Mouse (Mus musculus) kidney, embryonic 14.5 days (tissue): ENCODE data around the gene Cbx4. TPM values are rescaled to one million over a fixed set of nuclear protein-coding genes. Genes with fewer than 3 reads are reported as not detected.
A peak's percentile ranks its signal among the peaks of the same experiment; 100 is the strongest.

Experiments used
- ATAC-seq: fragments of 200-750 bp; cut with Nextera tagmentation; 2 replicates; pipeline ENCODE4 v1.8.0; 2017; ENCODE audit warnings: moderate number of reproducible peaks, mild to moderate bottlenecking, moderate TSS enrichment, moderate library complexity; ENCODE audit not compliant: low FRiP score, low TSS enrichment
- H3K27ac ChIP-seq: fragments of 300-500 bp; sonication (generic); 2 replicates; pipeline ENCODE4 v1.5.1; 2014; ENCODE audit warnings: low read depth, mild to moderate bottlenecking, low read length, moderate library complexity, mixed read lengths
- H3K27me3 ChIP-seq: fragments of 300-500 bp; sonication (generic); 2 replicates; pipeline ENCODE4 v1.6.1; 2014; ENCODE audit warnings: mild to moderate bottlenecking, low read length; ENCODE audit not compliant: control insufficient read depth, insufficient read depth
- H3K36me3 ChIP-seq: fragments of 300-500 bp; sonication (generic); 2 replicates; pipeline ENCODE4 v1.6.1; 2014; ENCODE audit warnings: low read length, mixed read lengths; ENCODE audit not compliant: control insufficient read depth, insufficient read depth
- H3K4me1 ChIP-seq: fragments of 300-500 bp; sonication (generic); 2 replicates; pipeline ENCODE4 v1.6.1; 2014; ENCODE audit warnings: low read length, mixed read lengths; ENCODE audit not compliant: control insufficient read depth, insufficient read depth
- H3K4me2 ChIP-seq: fragments of 300-500 bp; sonication (generic); replicated peaks from 2 replicates; pipeline ENCODE4 v1.6.1; 2014; ENCODE audit warnings: low read depth, mild to moderate bottlenecking, low read length
- H3K4me3 ChIP-seq: fragments of 300-500 bp; sonication (generic); 2 replicates; pipeline ENCODE4 v1.5.1; 2014; ENCODE audit warnings: mild to moderate bottlenecking, low read length
- H3K9ac ChIP-seq: fragments of 300-500 bp; sonication (generic); 2 replicates; pipeline ENCODE4 v1.6.1; 2014; ENCODE audit warnings: low read depth, mild to moderate bottlenecking, low read length, moderate library complexity
- H3K9me3 ChIP-seq: fragments of 300-500 bp; sonication (generic); 2 replicates; pipeline ENCODE4 v1.6.1; 2016; ENCODE audit warnings: low read length; ENCODE audit not compliant: control insufficient read depth
- WGBS: fragments of 180-500 bp; shearing (Covaris S2); extraction: QIAGEN DNeasy Blood & Tissue Kit; methylation state at CpG from one replicate; pipeline ENCODE4 v1.1.7; 2014; 5-methylcytosine and 5-hydroxymethylcytosine counted together
- polyA plus RNA-seq: library from polyadenylated mRNA; unstranded; fragments of >200 nt; fragmentation: Nextera tagmentation; extraction: Ambion mirVana; gene quantifications from 2 replicates; pipeline ENCODE4 v1.2.1, GENCODE M21; 2014

Gene Cbx4
- polyA plus RNA-seq, 1 experiment from 2014 or later = 8.3 TPM

DNA sequence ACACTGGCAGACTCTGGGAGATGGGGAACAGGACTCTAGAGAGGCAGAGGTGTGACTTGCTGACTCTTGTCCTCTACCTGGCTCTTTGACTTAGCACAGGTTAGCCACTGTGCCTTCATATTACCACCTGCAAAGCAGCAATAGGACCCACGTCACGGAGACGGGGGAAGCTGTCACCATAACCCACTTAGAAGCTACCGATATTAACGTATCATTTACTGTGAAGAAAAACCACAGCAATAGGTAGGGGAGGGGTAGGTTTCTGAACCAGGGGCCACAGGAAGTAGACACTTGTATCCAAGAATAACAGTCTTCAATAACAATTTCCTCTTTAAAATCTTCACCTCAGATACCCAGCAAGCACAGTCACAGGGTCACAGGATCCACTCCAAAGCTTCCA, 10.2 kb downstream of the Cbx4 start:
- H3K4me3 ChIP-seq = no peak overlapping the region
- H3K4me2 ChIP-seq = no peak overlapping the region
- no peaks in the 10 kb centered on the region for H3K9me3 ChIP-seq
- peaks cover 11% of the 10 kb centered on the region for H3K36me3 ChIP-seq
- ATAC-seq = no peak
- no peak overlapping the region for H3K27ac ChIP-seq
- WGBS = 91% methylated on average over 5 of the region's 5 CpGs
- H3K9ac ChIP-seq = no peak overlapping the region
- H3K27me3 ChIP-seq = peaks cover 4% of the 10 kb centered on the region
- peaks cover 17% of the 10 kb centered on the region for H3K4me1 ChIP-seq

DNA sequence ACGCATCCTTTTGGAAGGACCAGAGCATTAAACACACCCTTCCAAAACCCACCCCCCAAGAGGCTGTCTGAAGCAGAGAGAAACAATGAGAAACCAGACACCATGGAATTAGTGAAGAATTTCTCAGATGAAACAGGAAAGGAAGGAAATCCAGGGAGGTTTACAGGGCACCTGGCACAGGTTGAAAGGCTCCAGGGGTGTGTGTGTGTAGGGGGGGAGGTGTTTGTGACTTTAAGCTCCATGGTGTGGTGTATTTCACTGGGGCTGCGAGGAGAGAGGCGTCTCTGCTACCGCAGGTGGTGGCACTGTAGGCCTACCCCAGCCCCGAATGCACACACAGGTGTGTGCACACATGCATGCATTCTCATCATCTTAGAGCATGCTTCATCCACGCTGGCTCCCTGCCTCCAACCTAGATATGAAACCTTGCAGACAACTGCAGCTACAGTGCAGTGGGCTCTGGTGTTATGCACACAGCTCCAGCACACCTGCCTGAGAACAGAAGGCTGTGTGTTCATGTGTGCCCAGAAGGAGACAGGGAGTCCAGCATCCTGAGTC, 12.1 kb downstream of the Cbx4 start:
- Histone ChIP-seq H3K4me1 (peaks cover 7% of the 10 kb centered on the region), H3K27me3 (no peaks in the 10 kb centered on the region), H3K27ac (no peak overlapping the region), H3K9me3 (no peaks in the 10 kb centered on the region), H3K4me2 (no peak overlapping the region), H3K9ac (no peak overlapping the region), H3K4me3 (no peak overlapping the region), H3K36me3 (no peaks in the 10 kb centered on the region)
- ATAC-seq = no peak
- WGBS = 73% methylated on average over 6 of the region's 6 CpGs

DNA sequence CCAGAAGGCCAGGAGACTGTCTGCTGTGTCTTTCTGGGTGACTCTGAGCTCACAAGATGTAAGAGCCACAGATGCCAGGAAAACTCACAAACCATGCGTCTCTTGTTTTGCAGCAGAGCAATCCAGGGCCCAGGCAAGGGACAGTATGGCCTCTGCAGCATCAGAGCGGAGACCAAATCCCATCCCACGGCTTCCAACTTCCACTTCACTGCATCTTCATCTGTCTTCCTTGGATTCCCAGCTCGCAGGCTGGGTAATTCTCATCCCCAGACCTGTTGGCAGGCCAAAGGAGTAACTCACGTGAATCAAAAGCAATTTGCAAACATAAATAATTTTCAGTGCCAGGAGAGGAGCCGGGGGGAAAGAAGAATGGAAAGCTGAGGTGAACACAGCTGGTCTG, 13.0 kb downstream of the Cbx4 start:
- Histone ChIP-seq H3K27ac (no peak overlapping the region), H3K9me3 (no peaks in the 10 kb centered on the region), H3K4me3 (no peak overlapping the region), H3K4me1 (no peaks in the 10 kb centered on the region; the same call in 1 of the 2 replicates), H3K36me3 (no peaks in the 10 kb centered on the region), H3K27me3 (no peaks in the 10 kb centered on the region), H3K9ac (no peak overlapping the region), H3K4me2 (no peak overlapping the region)
- WGBS = 51% methylated on average over 6 of the region's 6 CpGs
- ATAC-seq = no peak

DNA sequence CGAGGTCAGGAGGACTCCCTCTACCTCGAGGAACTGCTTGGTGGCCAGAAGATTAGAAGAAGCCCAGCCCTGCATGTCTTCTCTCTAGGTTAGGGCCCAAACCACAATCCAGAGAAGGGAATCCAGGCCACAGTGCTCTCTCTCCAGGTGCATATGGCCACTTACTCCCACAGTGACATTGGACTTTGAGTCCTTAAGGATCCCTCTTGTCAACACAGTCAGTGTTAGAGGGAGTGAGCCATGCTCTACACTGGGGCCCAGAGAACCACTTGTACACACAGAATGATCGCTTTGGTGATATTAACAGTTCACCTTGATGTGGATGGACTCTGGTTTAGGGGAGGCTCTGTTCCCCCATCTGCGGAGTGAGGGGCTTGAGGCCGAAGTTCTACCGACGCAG, 13.8 kb downstream of the Cbx4 start:
- 77% methylated on average over 7 of the region's 7 CpGs for WGBS
- Histone ChIP-seq H3K9me3 (no peaks in the 10 kb centered on the region), H3K4me3 (no peak overlapping the region), H3K36me3 (no peaks in the 10 kb centered on the region), H3K27me3 (no peaks in the 10 kb centered on the region), H3K9ac (no peak overlapping the region), H3K4me1 (no peaks in the 10 kb centered on the region), H3K27ac (no peak overlapping the region), H3K4me2 (no peak overlapping the region)
- ATAC-seq = no peak

DNA sequence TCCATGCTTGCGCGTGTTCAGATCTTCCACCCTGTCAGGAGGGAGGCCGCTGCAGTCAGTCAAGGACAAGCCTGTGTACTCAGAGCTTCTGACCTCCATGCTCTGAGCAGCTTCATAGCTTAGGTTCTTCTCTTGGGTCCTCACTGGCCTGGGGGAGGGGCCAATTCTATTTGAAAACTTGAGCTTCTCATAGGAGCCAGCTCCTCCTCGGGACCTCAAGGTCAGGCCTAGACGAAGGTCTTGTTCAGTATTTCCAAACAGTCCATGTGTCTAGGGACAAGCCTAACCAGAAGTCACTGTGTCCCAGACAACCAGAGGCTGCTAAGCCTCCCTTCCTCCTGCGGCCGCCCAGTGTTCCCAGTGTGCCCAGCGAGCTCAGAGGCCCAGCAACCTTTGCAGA, 19.2 kb downstream of the Cbx4 start:
- H3K4me3 ChIP-seq = no peak overlapping the region
- H3K4me2 ChIP-seq = no peak overlapping the region
- WGBS = 75% methylated on average over 8 of the region's 8 CpGs
- H3K36me3 ChIP-seq = no peaks in the 10 kb centered on the region
- ATAC-seq = no peak
- H3K9ac ChIP-seq = no peak overlapping the region
- peaks cover 6% of the 10 kb centered on the region for H3K27me3 ChIP-seq
- H3K9me3 ChIP-seq = no peaks in the 10 kb centered on the region
- H3K4me1 ChIP-seq = no peaks in the 10 kb centered on the region
- no peak overlapping the region for H3K27ac ChIP-seq

DNA sequence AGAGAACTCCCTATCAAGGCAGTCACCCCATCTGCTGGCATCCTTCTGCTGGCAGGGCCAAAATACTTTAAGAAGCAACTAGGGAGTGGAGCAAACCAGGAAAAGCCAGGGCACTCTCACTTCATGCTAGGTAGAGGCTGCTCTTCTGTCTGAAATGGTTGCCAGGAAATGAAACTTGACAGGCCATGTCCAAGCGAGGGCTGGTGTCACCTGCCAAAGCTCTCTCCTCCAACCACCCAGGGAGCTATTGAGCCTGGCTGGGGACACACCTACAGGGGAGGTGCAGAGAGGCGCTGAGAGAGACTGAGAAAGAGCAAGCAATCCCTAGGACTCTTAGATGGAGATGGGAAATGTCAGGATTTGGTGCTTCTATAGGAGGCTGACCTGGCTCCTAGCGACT, 26.8 kb downstream of the Cbx4 start:
- Histone ChIP-seq H3K27me3 (peaks cover 70% of the 10 kb centered on the region), H3K4me3 (peak overlapping the region; percentile 23; the same call in 1 of the 2 replicates), H3K9me3 (no peaks in the 10 kb centered on the region), H3K4me1 (peaks cover 18% of the 10 kb centered on the region; the same call in 1 of the 2 replicates), H3K27ac (no peak overlapping the region), H3K4me2 (no peak overlapping the region), H3K9ac (no peak overlapping the region), H3K36me3 (no peaks in the 10 kb centered on the region)
- no peak for ATAC-seq
- 3% methylated on average over 3 of the region's 3 CpGs for WGBS

DNA sequence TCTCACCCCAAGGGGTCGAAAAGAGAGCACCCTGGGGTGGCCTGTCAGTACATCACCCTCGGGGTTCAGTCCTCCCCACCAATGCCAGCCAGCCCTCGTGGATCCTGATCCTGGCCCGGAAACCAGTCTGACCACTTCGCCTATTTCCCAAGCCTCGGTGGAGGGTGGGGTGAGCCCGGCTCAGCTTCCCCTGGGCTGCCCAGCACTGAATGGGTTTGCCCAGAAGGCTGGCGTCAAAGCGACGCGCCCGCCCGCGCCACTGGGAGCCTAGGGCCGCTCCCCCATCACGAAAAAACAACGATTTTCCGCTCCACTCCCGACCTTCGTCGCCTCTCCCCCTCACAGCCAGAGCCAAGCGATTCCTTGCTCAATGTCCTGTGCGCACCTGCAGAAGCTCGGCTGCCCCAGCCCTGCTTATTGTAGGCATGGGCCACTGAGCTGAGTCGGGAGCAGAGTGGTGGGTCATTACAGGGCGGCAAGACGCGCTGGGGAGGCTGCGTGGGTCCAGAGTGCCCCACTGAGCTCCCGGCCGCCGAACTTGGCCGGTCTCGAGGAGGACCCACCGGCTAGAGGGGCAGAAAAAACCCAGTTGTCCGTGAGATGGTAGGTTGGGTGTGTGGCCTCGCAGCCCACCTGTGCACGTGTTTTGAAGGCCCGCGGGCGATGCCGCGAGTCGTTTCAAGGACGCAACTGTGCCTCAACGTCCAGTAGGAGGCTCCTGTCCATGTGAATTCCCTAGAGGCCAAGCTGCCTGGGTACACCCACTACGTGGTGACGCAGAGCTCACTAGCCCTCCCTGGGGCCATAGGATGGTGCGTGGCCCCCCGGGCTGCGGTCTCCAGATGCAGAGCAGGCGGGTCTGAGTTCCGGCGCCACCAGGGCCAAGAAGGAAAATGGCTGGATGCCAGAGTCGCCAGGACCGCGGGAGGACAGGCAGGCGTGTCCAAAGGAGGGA, 27.7 kb downstream of the Cbx4 start:
- 2% methylated on average over 58 of the region's 58 CpGs for whole genome bisulfite sequencing
- 0 out of 2 replicates have a peak, but pooled peaks have one; percentile 30 for ATAC-seq
- peaks cover 22% of the 10 kb centered on the region; the same call in 1 of the 2 replicates for H3K4me1 ChIP-seq

DNA sequence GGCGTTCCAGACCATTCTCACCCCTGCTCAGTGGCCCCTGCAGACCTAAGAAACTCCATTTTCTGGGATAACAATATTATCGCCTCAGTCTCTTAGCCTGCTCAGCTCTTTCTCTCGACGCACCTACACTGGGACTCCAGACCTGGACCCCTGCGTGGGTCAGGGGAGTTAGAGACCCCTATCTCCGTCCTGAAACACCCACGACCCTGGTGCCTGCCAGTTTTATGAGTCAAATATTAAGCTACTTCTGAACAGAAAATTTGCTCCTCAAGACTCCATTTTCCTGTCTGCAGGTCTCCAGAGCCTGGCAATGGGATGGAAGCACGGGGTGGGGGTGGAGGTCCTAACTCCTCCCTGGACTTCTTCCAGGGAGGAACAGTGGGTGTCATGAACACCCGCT, 28.7 kb downstream of the Cbx4 start:
- WGBS = 3% methylated on average over 9 of the region's 9 CpGs
- Histone ChIP-seq H3K27ac (no peak overlapping the region), H3K9ac (peak overlapping the region; percentile 68; the same call in 1 of the 2 replicates), H3K4me3 (peak overlapping the region; percentile 49), H3K27me3 (peaks cover 83% of the 10 kb centered on the region), H3K36me3 (no peaks in the 10 kb centered on the region), H3K9me3 (no peaks in the 10 kb centered on the region), H3K4me1 (peaks cover 31% of the 10 kb centered on the region; the same call in 1 of the 2 replicates), H3K4me2 (peak overlapping the region; percentile 82)
- no peak for ATAC-seq

More for the DNA sequence above, 27.7 kb downstream of the Cbx4 start:
- Histone ChIP-seq H3K4me3 (peak overlapping the region; percentile 23), H3K27me3 (peaks cover 77% of the 10 kb centered on the region), H3K9me3 (no peaks in the 10 kb centered on the region), H3K4me2 (peak overlapping the region; percentile 36), H3K36me3 (no peaks in the 10 kb centered on the region), H3K9ac (no peak overlapping the region), H3K27ac (no peak overlapping the region)
